Mouse (Mus musculus) ES-Bruce4 (cell line): Measurements from ENCODE around the gene Lrp8.

Experiments used
- EP300 ChIP-seq: IDR thresholded peaks from 2 replicates; pipeline ENCODE4 v1.6.1; 2011; ENCODE audit warnings: low read depth, low read length; ENCODE audit not compliant: insufficient read depth
- POLR2A ChIP-seq: IDR thresholded peaks from one replicate; pipeline ENCODE4 v1.8.1; 2011; ENCODE audit warnings: low read length; ENCODE audit not compliant: insufficient read depth

DNA sequence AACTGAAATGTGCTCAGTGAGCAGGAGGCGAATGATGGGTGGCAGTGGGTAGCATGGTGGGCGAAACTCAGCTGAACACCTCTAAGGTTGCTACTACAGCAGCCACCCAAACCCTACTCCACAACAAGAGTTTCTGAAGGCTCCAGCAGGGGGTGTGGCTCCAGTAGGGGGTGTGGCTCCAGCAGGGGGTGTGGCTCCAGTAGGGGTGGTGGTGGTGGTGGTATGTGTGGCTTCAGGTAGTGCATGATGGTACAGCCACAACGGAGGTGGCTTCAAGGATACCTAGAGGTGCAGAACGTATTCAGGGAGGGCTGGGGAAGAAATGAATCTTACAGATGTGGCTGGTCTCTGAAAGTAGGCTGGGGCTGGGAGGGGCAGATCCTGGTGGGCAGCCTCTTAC, 5.7 kb downstream of the Lrp8 start:
- no peak for TF ChIP-seq POLR2A
- TF ChIP-seq EP300: no peak
